Mouse (Mus musculus): ENCODE results near the gene Atp6v0a2. TPM values are rescaled to one million over a fixed set of nuclear protein-coding genes. Genes with fewer than 3 reads are reported as not detected.

The Atp6v0a2 gene
- polyA plus RNA-seq, 1 experiment from 2014 or later = 32.4 TPM

- H3K4me1 ChIP-seq (ENCODE audit: control insufficient read depth in 2 of 2, insufficient read depth in 2 of 2, low read length in 2 of 2) = no peaks in the 10 kb centered on the region
- ATAC-seq (ENCODE audit: insufficient number of reproducible peaks, insufficient read depth, low FRiP score, low read depth) = no peak
- no peak overlapping the region for H3K4me3 ChIP-seq (ENCODE audit: control insufficient read depth in 1 of 2, insufficient read depth in 1 of 2, low read depth in 1 of 2, low read length in 2 of 2)
- H3K36me3 ChIP-seq (ENCODE audit: control insufficient read depth, insufficient read depth, low read length) = no peaks in the 10 kb centered on the region
- H3K4me2 ChIP-seq (ENCODE audit: low read length) = no peak overlapping the region
- H3K9me3 ChIP-seq (ENCODE audit: control insufficient read depth, low read length) = peaks cover 7% of the 10 kb centered on the region; the same call in 1 of the 2 replicates
- 93% methylated on average over 1 of the region's 1 CpGs for WGBS
- no peaks in the 10 kb centered on the region for H3K27me3 ChIP-seq (ENCODE audit: control insufficient read depth, insufficient read depth, low read length)
- no peak overlapping the region for H3K27ac ChIP-seq (replicated peaks in 1 of 2; ENCODE audit: control insufficient read depth in 1 of 2, insufficient read depth in 1 of 2, low read depth in 2 of 2, low read length in 2 of 2)
- H3K9ac ChIP-seq (ENCODE audit: low read length) = no peak overlapping the region
These were observed 133.4 kb downstream of the Atp6v0a2 start for GRCm38 (mm10) chr5:124761787-124762186.

Other genes with a start within 250 kb of the Atp6v0a2 start
- gene Sbno1, start 202.6 kb upstream of the Atp6v0a2 start, polyA plus RNA-seq (2014; fragmentation: Nextera tagmentation; extraction: Ambion mirVana) = 67.3 and 68.1 TPM in 2 replicates
- gene Kmt5a, start 188.6 kb upstream of the Atp6v0a2 start, polyA plus RNA-seq (2014; fragmentation: Nextera tagmentation; extraction: Ambion mirVana) = 86.6 and 87.8 TPM in 2 replicates
- gene Rilpl2, start 150.2 kb upstream of the Atp6v0a2 start, polyA plus RNA-seq (2014; fragmentation: Nextera tagmentation; extraction: Ambion mirVana) = 14.0 and 17.1 TPM in 2 replicates
- 9.6 and 11.5 TPM in 2 replicates for gene Snrnp35, start 145.4 kb upstream of the Atp6v0a2 start, polyA plus RNA-seq (2014; fragmentation: Nextera tagmentation; extraction: Ambion mirVana)
- gene Rilpl1, start 97.2 kb upstream of the Atp6v0a2 start, polyA plus RNA-seq (2014; fragmentation: Nextera tagmentation; extraction: Ambion mirVana) = 27.2 and 28.3 TPM in 2 replicates
- gene Tmed2, start 87.9 kb upstream of the Atp6v0a2 start, polyA plus RNA-seq (2014; fragmentation: Nextera tagmentation; extraction: Ambion mirVana) = 437 and 446 TPM in 2 replicates
- gene Ddx55, start 75.7 kb upstream of the Atp6v0a2 start, polyA plus RNA-seq (2014; fragmentation: Nextera tagmentation; extraction: Ambion mirVana) = 6.5 and 8.3 TPM in 2 replicates
- gene Eif2b1, start 49.4 kb upstream of the Atp6v0a2 start, polyA plus RNA-seq (2014; fragmentation: Nextera tagmentation; extraction: Ambion mirVana) = 57.6 and 60.4 TPM in 2 replicates
- gene Gtf2h3, start 49.4 kb upstream of the Atp6v0a2 start, polyA plus RNA-seq (2014; fragmentation: Nextera tagmentation; extraction: Ambion mirVana) = 33.5 and 34.1 TPM in 2 replicates
- gene Dnah10, start 96.5 kb downstream of the Atp6v0a2 start, polyA plus RNA-seq (2014; fragmentation: Nextera tagmentation; extraction: Ambion mirVana) = 0.03 and 0.04 TPM in 2 replicates
- 3.8 and 5.3 TPM in 2 replicates for gene Ccdc92, start 233.8 kb downstream of the Atp6v0a2 start, polyA plus RNA-seq (2014; fragmentation: Nextera tagmentation; extraction: Ambion mirVana)
- gene Zfp664, start 234.1 kb downstream of the Atp6v0a2 start, polyA plus RNA-seq (2014; fragmentation: Nextera tagmentation; extraction: Ambion mirVana) = 54.1 and 57.9 TPM in 2 replicates

Data from heart, embryonic 14.5 days (tissue).